Mouse (Mus musculus) CH12.LX (cell line): ENCODE results near the gene Ccdc130. TPM values are rescaled to one million over a fixed set of nuclear protein-coding genes. Genes with fewer than 3 reads are reported as not detected.

Source experiments
- DNase-seq: peaks from one replicate; pipeline ENCODE4 v3.0.0-alpha.2; 2013; ENCODE audit errors: extremely low read depth
- H3K27ac ChIP-seq: 2 replicates; pipeline ENCODE4 v1.5.1; 2012; ENCODE audit warnings: low read depth, mild to moderate bottlenecking, control low read depth, moderate library complexity; ENCODE audit not compliant: insufficient read depth
- H3K27me3 ChIP-seq: replicated peaks from 2 replicates; pipeline ENCODE3; 2012; ENCODE audit warnings: inconsistent platforms
- H3K36me3 ChIP-seq, 2 experiments: replicated peaks in 1 of 2; 2 replicates each; pipeline versions ENCODE3 to v1.6.1; 2012; ENCODE audit warnings: inconsistent platforms in 1 of 2, low read length in 1 of 2, mild to moderate bottlenecking in 1 of 2, mixed read lengths in 1 of 2, moderate library complexity in 1 of 2; ENCODE audit not compliant: control insufficient read depth in 1 of 2, insufficient read depth in 1 of 2
- H3K4me1 ChIP-seq, 2 experiments: 2 replicates each; pipeline ENCODE4 v1.6.1; 2012; ENCODE audit warnings: inconsistent platforms in 1 of 2, moderate library complexity in 1 of 2; ENCODE audit not compliant: insufficient read depth in 2 of 2, control insufficient read depth in 1 of 2
- H3K4me2 ChIP-seq: 2 replicates; pipeline ENCODE4 v1.6.1; 2012; ENCODE audit warnings: low read depth, mild to moderate bottlenecking, control low read depth; ENCODE audit not compliant: poor library complexity, insufficient read depth, severe bottlenecking
- H3K4me3 ChIP-seq, 3 experiments: fragments of 150-350 bp in 1 of 3; sonication (generic) in 1 of 3; replicated peaks in 1 of 3; 2 replicates each; pipeline versions ENCODE3 to v1.5.1; 2011 to 2012; ENCODE audit warnings: low read depth in 2 of 3, low read length in 2 of 3, mild to moderate bottlenecking in 2 of 3, moderate library complexity in 2 of 3, control low read depth in 1 of 3, improper control_type of control experiment in 1 of 3, inconsistent platforms in 1 of 3, mixed read lengths in 1 of 3; ENCODE audit not compliant: poor library complexity in 1 of 3
- H3K79me2 ChIP-seq: replicated peaks from 2 replicates; pipeline ENCODE4 v1.6.1; 2012; ENCODE audit warnings: mild to moderate bottlenecking, moderate library complexity; ENCODE audit not compliant: control insufficient read depth, poor library complexity, insufficient read depth, severe bottlenecking; ENCODE audit errors: extremely low read depth
- H3K9ac ChIP-seq: 2 replicates; pipeline ENCODE4 v1.6.1; 2012; ENCODE audit warnings: low read depth, mild to moderate bottlenecking, control low read depth, moderate library complexity; ENCODE audit not compliant: insufficient read depth
- H3K9me3 ChIP-seq: replicated peaks from 2 replicates; pipeline ENCODE3; 2012; ENCODE audit warnings: low read length, inconsistent platforms, mixed read lengths
- BHLHE40 ChIP-seq: IDR thresholded peaks from 2 replicates; pipeline ENCODE4 v1.6.1; 2011; ENCODE audit warnings: mild to moderate bottlenecking, low read depth, low read length, improper control_type of control experiment
- CHD2 ChIP-seq: IDR thresholded peaks from 2 replicates; pipeline ENCODE4 v1.6.1; 2011; ENCODE audit warnings: low read length, improper control_type of control experiment
- CTCF ChIP-seq, 2 experiments: IDR thresholded peaks in 1 of 2; conservative IDR thresholded peaks in 1 of 2; 2 replicates each; pipeline ENCODE4 v1.5.1; 2011 to 2012; ENCODE audit warnings: low read depth in 2 of 2, low read length in 2 of 2, improper control_type of control experiment in 1 of 2, inconsistent platforms in 1 of 2, mild to moderate bottlenecking in 1 of 2, moderate library complexity in 1 of 2
- E2F4 ChIP-seq: IDR thresholded peaks from 2 replicates; pipeline ENCODE4 v1.6.1; 2011; ENCODE audit warnings: low read depth, low read length, improper control_type of control experiment; ENCODE audit not compliant: insufficient replicate concordance
- ETS1 ChIP-seq: conservative IDR thresholded peaks from 2 replicates; pipeline ENCODE4 v1.6.1; 2012; ENCODE audit warnings: low read depth, mild to moderate bottlenecking, inconsistent platforms, low read length, improper control_type of control experiment, moderate library complexity
- GABPA ChIP-seq: IDR thresholded peaks from 2 replicates; pipeline ENCODE4 v1.6.1; 2012; ENCODE audit warnings: low read depth, low read length, improper control_type of control experiment, inconsistent platforms; ENCODE audit not compliant: insufficient replicate concordance
- IRF4 ChIP-seq: IDR thresholded peaks from 2 replicates; pipeline ENCODE4 v1.6.1; 2014; ENCODE audit warnings: low read depth, mild to moderate bottlenecking, inconsistent platforms, low read length, improper control_type of control experiment
- JUN ChIP-seq: IDR thresholded peaks from 2 replicates; pipeline ENCODE4 v1.6.1; 2011; ENCODE audit warnings: low read depth, mild to moderate bottlenecking, low read length, improper control_type of control experiment, moderate library complexity; ENCODE audit not compliant: insufficient read depth
- MAFK ChIP-seq: IDR thresholded peaks from 2 replicates; pipeline ENCODE4 v1.6.1; 2011; ENCODE audit warnings: low read length, improper control_type of control experiment; ENCODE audit not compliant: insufficient replicate concordance
- MAX ChIP-seq: IDR thresholded peaks from 2 replicates; pipeline ENCODE4 v1.6.1; 2011; ENCODE audit warnings: low read length, improper control_type of control experiment
- MXI1 ChIP-seq: IDR thresholded peaks from 2 replicates; pipeline ENCODE4 v1.6.1; 2011; ENCODE audit warnings: mild to moderate bottlenecking, low read depth, low read length, improper control_type of control experiment
- PAX5 ChIP-seq: IDR thresholded peaks from 2 replicates; pipeline ENCODE4 v1.6.1; 2012; ENCODE audit warnings: low read length, inconsistent platforms, mixed read lengths
- POLR2AphosphoS2 ChIP-seq: IDR thresholded peaks from 2 replicates; pipeline ENCODE4 v1.6.1; 2011; ENCODE audit warnings: low read depth, low read length, improper control_type of control experiment
- RCOR1 ChIP-seq: conservative IDR thresholded peaks from 2 replicates; pipeline ENCODE4 v1.6.1; 2012; ENCODE audit warnings: low read depth, mild to moderate bottlenecking, inconsistent platforms, low read length, improper control_type of control experiment
- SIN3A ChIP-seq: IDR thresholded peaks from 2 replicates; pipeline ENCODE4 v1.6.1; 2012; ENCODE audit warnings: low read length, improper control_type of control experiment, inconsistent platforms
- TBP ChIP-seq: conservative IDR thresholded peaks from 2 replicates; pipeline ENCODE4 v1.6.1; 2011; ENCODE audit warnings: low read depth, low read length, improper control_type of control experiment
- TCF12 ChIP-seq: IDR thresholded peaks from 2 replicates; pipeline ENCODE4 v1.6.1; 2014; ENCODE audit warnings: low read depth, mild to moderate bottlenecking, inconsistent platforms, low read length, improper control_type of control experiment
- USF1 ChIP-seq: IDR thresholded peaks from 2 replicates; pipeline ENCODE4 v1.6.1; 2014; ENCODE audit warnings: low read depth, mild to moderate bottlenecking, inconsistent platforms, low read length, improper control_type of control experiment
- ZC3H11A ChIP-seq: IDR thresholded peaks from 2 replicates; pipeline ENCODE4 v1.6.1; 2012; ENCODE audit warnings: low read depth, mild to moderate bottlenecking, inconsistent platforms, low read length, improper control_type of control experiment
- ZKSCAN1 ChIP-seq: IDR thresholded peaks from 2 replicates; pipeline ENCODE4 v1.6.1; 2012; ENCODE audit warnings: low read depth, inconsistent platforms, low read length, improper control_type of control experiment, borderline replicate concordance
- ZNF384 ChIP-seq: IDR thresholded peaks from 2 replicates; pipeline ENCODE4 v1.6.1; 2012; ENCODE audit warnings: low read depth, low read length, improper control_type of control experiment, inconsistent platforms
- dilution Hi-C: fragments of 300-500 bp; cut with MboI; formaldehyde crosslinking; loops from 2 replicates; pipeline ENCODE4 v1.14.3; 2020; ENCODE audit warnings: low sequenced_read_pairs; ENCODE audit not compliant: extremely low pct_unique_long_range_greater_than_20kb, extremely low pct_ligation_motif_present
- in situ Hi-C: fragments of 300-500 bp; cut with MboI; formaldehyde crosslinking; loops from 3 replicates; pipeline ENCODE4 v1.14.3; 2019; ENCODE audit warnings: low sequenced_read_pairs, low pct_ligation_motif_present, low pct_unique_long_range_greater_than_20kb, mixed read lengths
- polyA plus RNA-seq: library from polyadenylated mRNA; unstranded; fragments of >175 nt; gene quantifications from 2 replicates; pipeline ENCODE4 v1.2.1, GENCODE M21; 2012; ENCODE audit warnings: low read depth; ENCODE audit not compliant: insufficient read length
- total RNA-seq, 2 experiments: library from RNA; depleted of rRNA; stranded (reverse); fragments of 300-350 nt in 1 of 2; fragments of >200 nt in 1 of 2; gene quantifications; 2 replicates each; pipeline ENCODE4 v1.2.3; 2012 to 2014

The Ccdc130 gene
- total and polyA plus RNA-seq, 3 experiments = 5.7 to 13.0 (median 7.8) TPM

- peak; percentile 53; the same call in 1 of the 2 replicates for TF ChIP-seq E2F4
- TF ChIP-seq, all 38 proteins: peak for 16
Measured at GRCm38 (mm10) chr8:84269950-84270773, at the start of gene Ccdc130 (continued).

- Histone ChIP-seq H3K36me3 (no peaks in the 10 kb centered on the region), H3K9ac (no peak overlapping the region), H3K79me2 (no peaks in the 10 kb centered on the region), H3K4me1 (no peaks in the 10 kb centered on the region), H3K9me3 (peaks cover 6% of the 10 kb centered on the region), H3K27ac (no peak overlapping the region), H3K4me3 (no peak overlapping the region), H3K27me3 (peaks cover 76% of the 10 kb centered on the region), H3K4me2 (no peak overlapping the region)
- in situ Hi-C loops = no loop called here
- no peak for DNase-seq
- dilution Hi-C loops = no loop called here
- TF ChIP-seq POLR2AphosphoS2 (no peak), TBP (no peak), BHLHE40 (no peak), ZNF384 (no peak)
Measured at GRCm38 (mm10) chr8:84308376-84308775, 38.2 kb upstream of the Ccdc130 start.

GRCm38 (mm10) chr8:84303951-84304350 is 33.8 kb upstream of the Ccdc130 start:
- Histone ChIP-seq H3K4me3 (no peak overlapping the region), H3K4me1 (no peaks in the 10 kb centered on the region)
- dilution Hi-C loops = no loop called here

GRCm38 (mm10) chr8:84297029-84297785 is 27.0 kb upstream of the Ccdc130 start:
- Histone ChIP-seq H3K27ac (no peak overlapping the region), H3K4me2 (no peak overlapping the region), H3K9me3 (peaks cover 12% of the 10 kb centered on the region), H3K4me3 (no peak overlapping the region), H3K4me1 (no peaks in the 10 kb centered on the region), H3K27me3 (peaks cover 94% of the 10 kb centered on the region), H3K36me3 (no peaks in the 10 kb centered on the region), H3K79me2 (no peaks in the 10 kb centered on the region), H3K9ac (no peak overlapping the region)
- no peak for TF ChIP-seq ETS1
- no peak for TF ChIP-seq USF1
- no peak for TF ChIP-seq MAFK
- no peak for TF ChIP-seq IRF4
- no peak for TF ChIP-seq GABPA
- no peak for TF ChIP-seq MXI1
- no peak for TF ChIP-seq JUN
- TF ChIP-seq RCOR1 = no peak
- no peak for TF ChIP-seq TCF12
- TF ChIP-seq CHD2 = no peak
- no peak for TF ChIP-seq TBP
- no peak for TF ChIP-seq PAX5
- TF ChIP-seq SIN3A = no peak
- TF ChIP-seq MAX = no peak
- TF ChIP-seq ZKSCAN1 = no peak
- no peak for TF ChIP-seq BHLHE40
- DNase-seq = no peak
- dilution Hi-C loops (no loop called here), in situ Hi-C loops (no loop called here)

More at GRCm38 (mm10) chr8:84303951-84304350, 33.8 kb upstream of the Ccdc130 start:
- H3K79me2 ChIP-seq = no peaks in the 10 kb centered on the region
- no peak overlapping the region for H3K9ac ChIP-seq
- H3K36me3 ChIP-seq = no peaks in the 10 kb centered on the region
- peaks cover 79% of the 10 kb centered on the region for H3K27me3 ChIP-seq
- H3K9me3 ChIP-seq = peaks cover 20% of the 10 kb centered on the region
- in situ Hi-C loops = no loop called here
- no peak overlapping the region for H3K4me2 ChIP-seq
- no peak overlapping the region for H3K27ac ChIP-seq
- DNase-seq = no peak
- TF ChIP-seq TBP (no peak), ZC3H11A (no peak), CTCF (conservative IDR thresholded peaks at IDR 0.05 in 1 of 2, IDR thresholded peaks at IDR 0.05 in 1 of 2; ENCODE audit: low read depth in 2 of 2, low read length in 2 of 2) (no peak), ZNF384 (no peak)
- TF ChIP-seq, all 38 proteins: peak for 0
